Mouse (Mus musculus): Measurements from ENCODE around the gene Slc25a25.

- no peak for TF ChIP-seq CTCF (IDR thresholded peaks at IDR 0.05; ENCODE audit: control insufficient read depth, insufficient read depth, insufficient read length)
- TF ChIP-seq USF1 (IDR thresholded peaks at IDR 0.05; ENCODE audit: low read depth), result no peak
- no peak for TF ChIP-seq MYOD1 (IDR thresholded peaks at IDR 0.05; ENCODE audit: control insufficient read depth, insufficient read length, low read depth)
- no peak for TF ChIP-seq CEBPB (IDR thresholded peaks at IDR 0.05; ENCODE audit: low read depth)
- TF ChIP-seq MAX (IDR thresholded peaks at IDR 0.05), result no peak
- no peak for TF ChIP-seq MYOG (IDR thresholded peaks at IDR 0.05; ENCODE audit: control insufficient read depth, extremely low read depth, insufficient read length)
These were observed 34.7 kb downstream of the Slc25a25 start for GRCm38 (mm10) chr2:32416556-32416955.
